Mouse (Mus musculus) heart, adult 2 months (tissue): Measurements from ENCODE around the gene Gm6351. TPM values are rescaled to one million over a fixed set of nuclear protein-coding genes. Genes with fewer than 3 reads are reported as not detected.
"Not testable (repeated sequence)": the region's sequence is repeated elsewhere in the genome, so short reads cannot be mapped to it uniquely, and the experiment has no call there.

ENCODE experiments used
- DNase-seq, 2 experiments: peaks; one replicate each; pipeline ENCODE4 v3.0.0; 2021
- H3K27ac ChIP-seq: fragments of 200-600 bp; 2 replicates; pipeline ENCODE4 v1.8.1; 2022
- H3K27me3 ChIP-seq: fragments of 200-500 bp; 2 replicates; pipeline ENCODE4 v1.6.1; 2012; ENCODE audit warnings: mild to moderate bottlenecking, low read length, inconsistent platforms, mixed read lengths; ENCODE audit not compliant: control insufficient read depth, insufficient read depth
- H3K36me3 ChIP-seq: fragments of 200-500 bp; 2 replicates; pipeline ENCODE4 v1.6.1; 2012; ENCODE audit warnings: low read length, inconsistent platforms; ENCODE audit not compliant: control insufficient read depth, insufficient read depth
- H3K4me1 ChIP-seq: fragments of 200-500 bp; 2 replicates; pipeline ENCODE4 v1.6.1; 2011; ENCODE audit warnings: low read length; ENCODE audit not compliant: control insufficient read depth, insufficient read depth
- H3K4me3 ChIP-seq: fragments of 200-600 bp; 2 replicates; pipeline ENCODE4 v1.8.1; 2022
- H3K79me2 ChIP-seq: fragments of 200-500 bp; replicated peaks from 2 replicates; pipeline ENCODE4 v1.6.1; 2012; ENCODE audit warnings: mild to moderate bottlenecking, inconsistent platforms, low read length, moderate library complexity, mixed read lengths; ENCODE audit not compliant: control insufficient read depth, insufficient read depth
- H3K9ac ChIP-seq: fragments of 200-500 bp; 2 replicates; pipeline ENCODE4 v1.6.1; 2012; ENCODE audit warnings: low read depth, mild to moderate bottlenecking, control low read depth, inconsistent platforms, low read length, mixed read lengths
- WGBS: fragments of 180-500 bp; shearing (Covaris S2); methylation state at CpG from one replicate; pipeline ENCODE4 v1.1.7; 2018; 5-methylcytosine and 5-hydroxymethylcytosine counted together
- intact Hi-C: fragments of 180-260 bp; cut with DNase I; formaldehyde crosslinking; loops from one replicate; pipeline ENCODE4 v1.15.1; 2025
- long read RNA-seq: library from polyadenylated mRNA; stranded (forward); transcript quantifications from one replicate; pipeline ENCODE4 v2.0.0, GENCODE M21; 2021
- polyA plus RNA-seq: library from polyadenylated mRNA; depleted of rRNA; stranded (reverse); fragments of >200 nt; gene quantifications from 2 replicates; pipeline ENCODE4 v1.2.3, GENCODE M21; 2012; rRNA removed
- total RNA-seq, 2 experiments: library from RNA; stranded (reverse); gene quantifications; 2 replicates each; pipeline ENCODE4 v1.2.3; 2021

Gene Gm6351
- not detected for total RNA-seq
- not detected in 2 replicates for polyA plus RNA-seq
- long read RNA-seq = 0 reads

DNA sequence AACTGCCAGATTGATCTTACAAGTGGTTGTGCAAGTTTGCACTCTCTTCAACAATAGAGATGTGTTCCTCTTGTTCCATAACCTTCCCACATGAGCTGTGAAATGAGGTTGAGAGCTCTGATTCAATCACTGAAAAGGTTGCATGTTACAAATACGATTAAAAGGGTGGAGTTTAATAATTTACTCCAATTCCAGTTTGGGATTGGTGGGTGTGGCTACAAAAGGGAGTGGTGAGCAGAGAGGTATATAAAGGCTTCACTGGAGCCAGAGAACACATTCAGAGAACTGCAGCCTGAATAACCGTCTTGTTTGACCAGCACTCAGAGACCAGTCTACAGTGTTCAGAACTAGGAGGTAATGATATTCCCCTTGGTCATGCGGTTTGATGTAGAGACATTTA is at the start of gene Gm6351:
Gm6351 (plus strand) TSS at position 301 of the 400 bp plus-strand sequence.
- H3K27ac ChIP-seq, H3K9ac ChIP-seq, H3K27me3 ChIP-seq, H3K4me3 ChIP-seq, H3K4me1 ChIP-seq, H3K36me3 ChIP-seq, DNase-seq, H3K79me2 ChIP-seq, intact Hi-C loops: not testable (repeated sequence)
- no CpG with 5 or more reads among the region's 3 CpGs for WGBS

DNA sequence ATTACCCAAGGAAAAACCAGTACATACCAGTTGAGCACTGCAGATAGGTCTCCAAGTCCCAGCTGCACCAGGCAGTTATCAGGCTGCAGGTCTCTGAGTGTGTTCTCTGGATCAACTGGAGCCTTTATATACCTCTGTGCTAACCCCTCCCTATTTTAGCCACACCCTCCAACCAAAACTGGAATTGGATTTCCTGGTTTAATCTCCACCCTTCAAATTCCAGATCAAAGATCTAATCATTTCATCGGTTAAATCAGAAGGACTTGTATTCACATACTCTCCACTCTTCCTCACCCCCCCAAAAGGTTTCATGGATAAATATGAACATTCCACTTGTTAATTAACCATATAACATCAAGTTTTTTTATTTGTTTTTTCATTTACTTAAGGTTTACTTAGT is 5.7 kb upstream of the Gm6351 start, which contains the start of gene BC061212:
BC061212 (minus strand) TSS at position 101 of the 400 bp plus-strand sequence.
- H3K4me1 ChIP-seq, H3K79me2 ChIP-seq, H3K36me3 ChIP-seq, H3K9ac ChIP-seq, H3K27me3 ChIP-seq, intact Hi-C loops, H3K27ac ChIP-seq, DNase-seq, H3K4me3 ChIP-seq: not testable (repeated sequence)
- WGBS = no CpG with 5 or more reads among the region's 1 CpGs

Other genes with a start within 250 kb of the Gm6351 start
- gene Gm7792, start 232.6 kb upstream of the Gm6351 start, total RNA-seq = not detected
- gene Gm7792, start 232.6 kb upstream of the Gm6351 start, polyA plus RNA-seq = not detected in 2 replicates
- not detected for gene Gm16429, start 147.3 kb upstream of the Gm6351 start, total RNA-seq
- gene Gm16429, start 147.3 kb upstream of the Gm6351 start, polyA plus RNA-seq = not detected in 2 replicates
- gene BC061212, start 5.8 kb upstream of the Gm6351 start, total RNA-seq = not detected
- not detected in 2 replicates for gene BC061212, start 5.8 kb upstream of the Gm6351 start, polyA plus RNA-seq
- gene Gm3106, start 141.6 kb downstream of the Gm6351 start, total RNA-seq = not detected
- gene Gm3106, start 141.6 kb downstream of the Gm6351 start, polyA plus RNA-seq = not detected in 2 replicates
- gene A430089I19Rik, start 230.4 kb downstream of the Gm6351 start, total RNA-seq = not detected
- gene A430089I19Rik, start 230.4 kb downstream of the Gm6351 start, polyA plus RNA-seq = not detected in 2 replicates
- not detected for gene Gm6502, start 238.1 kb downstream of the Gm6351 start, total RNA-seq
- gene Gm6502, start 238.1 kb downstream of the Gm6351 start, polyA plus RNA-seq = not detected in 2 replicates